Mouse (Mus musculus) CH12.LX (cell line): ENCODE measurements around the gene St6galnac1. TPM values are rescaled to one million over a fixed set of nuclear protein-coding genes. Genes with fewer than 3 reads are reported as not detected.

Experiments used
- DNase-seq: peaks from one replicate; pipeline ENCODE4 v3.0.0-alpha.2; 2013; ENCODE audit errors: extremely low read depth
- H3K27ac ChIP-seq: 2 replicates; pipeline ENCODE4 v1.5.1; 2012; ENCODE audit warnings: low read depth, mild to moderate bottlenecking, control low read depth, moderate library complexity; ENCODE audit not compliant: insufficient read depth
- H3K27me3 ChIP-seq: replicated peaks from 2 replicates; pipeline ENCODE3; 2012; ENCODE audit warnings: inconsistent platforms
- H3K36me3 ChIP-seq, 2 experiments: replicated peaks in 1 of 2; 2 replicates each; pipeline versions ENCODE3 to v1.6.1; 2012; ENCODE audit warnings: inconsistent platforms in 1 of 2, low read length in 1 of 2, mild to moderate bottlenecking in 1 of 2, mixed read lengths in 1 of 2, moderate library complexity in 1 of 2; ENCODE audit not compliant: control insufficient read depth in 1 of 2, insufficient read depth in 1 of 2
- H3K4me1 ChIP-seq, 2 experiments: 2 replicates each; pipeline ENCODE4 v1.6.1; 2012; ENCODE audit warnings: inconsistent platforms in 1 of 2, moderate library complexity in 1 of 2; ENCODE audit not compliant: insufficient read depth in 2 of 2, control insufficient read depth in 1 of 2
- H3K4me2 ChIP-seq: 2 replicates; pipeline ENCODE4 v1.6.1; 2012; ENCODE audit warnings: low read depth, mild to moderate bottlenecking, control low read depth; ENCODE audit not compliant: poor library complexity, insufficient read depth, severe bottlenecking
- H3K4me3 ChIP-seq, 3 experiments: fragments of 150-350 bp in 1 of 3; sonication (generic) in 1 of 3; replicated peaks in 1 of 3; 2 replicates each; pipeline versions ENCODE3 to v1.5.1; 2011 to 2012; ENCODE audit warnings: low read depth in 2 of 3, low read length in 2 of 3, mild to moderate bottlenecking in 2 of 3, moderate library complexity in 2 of 3, control low read depth in 1 of 3, improper control_type of control experiment in 1 of 3, inconsistent platforms in 1 of 3, mixed read lengths in 1 of 3; ENCODE audit not compliant: poor library complexity in 1 of 3
- H3K79me2 ChIP-seq: replicated peaks from 2 replicates; pipeline ENCODE4 v1.6.1; 2012; ENCODE audit warnings: mild to moderate bottlenecking, moderate library complexity; ENCODE audit not compliant: control insufficient read depth, poor library complexity, insufficient read depth, severe bottlenecking; ENCODE audit errors: extremely low read depth
- H3K9ac ChIP-seq: 2 replicates; pipeline ENCODE4 v1.6.1; 2012; ENCODE audit warnings: low read depth, mild to moderate bottlenecking, control low read depth, moderate library complexity; ENCODE audit not compliant: insufficient read depth
- H3K9me3 ChIP-seq: replicated peaks from 2 replicates; pipeline ENCODE3; 2012; ENCODE audit warnings: low read length, inconsistent platforms, mixed read lengths
- CTCF ChIP-seq, 2 experiments: IDR thresholded peaks in 1 of 2; conservative IDR thresholded peaks in 1 of 2; 2 replicates each; pipeline ENCODE4 v1.5.1; 2011 to 2012; ENCODE audit warnings: low read depth in 2 of 2, low read length in 2 of 2, improper control_type of control experiment in 1 of 2, inconsistent platforms in 1 of 2, mild to moderate bottlenecking in 1 of 2, moderate library complexity in 1 of 2
- ELF1 ChIP-seq: IDR thresholded peaks from 2 replicates; pipeline ENCODE4 v1.6.1; 2014; ENCODE audit warnings: low read depth, mild to moderate bottlenecking, inconsistent platforms, low read length, improper control_type of control experiment
- EP300 ChIP-seq: IDR thresholded peaks from 2 replicates; pipeline ENCODE4 v1.6.1; 2011; ENCODE audit warnings: low read length, improper control_type of control experiment
- GABPA ChIP-seq: IDR thresholded peaks from 2 replicates; pipeline ENCODE4 v1.6.1; 2012; ENCODE audit warnings: low read depth, low read length, improper control_type of control experiment, inconsistent platforms; ENCODE audit not compliant: insufficient replicate concordance
- JUN ChIP-seq: IDR thresholded peaks from 2 replicates; pipeline ENCODE4 v1.6.1; 2011; ENCODE audit warnings: low read depth, mild to moderate bottlenecking, low read length, improper control_type of control experiment, moderate library complexity; ENCODE audit not compliant: insufficient read depth
- JUND ChIP-seq: conservative IDR thresholded peaks from 2 replicates; pipeline ENCODE4 v1.6.1; 2011; ENCODE audit warnings: low read depth, low read length, improper control_type of control experiment
- MAFK ChIP-seq: IDR thresholded peaks from 2 replicates; pipeline ENCODE4 v1.6.1; 2011; ENCODE audit warnings: low read length, improper control_type of control experiment; ENCODE audit not compliant: insufficient replicate concordance
- MAX ChIP-seq: IDR thresholded peaks from 2 replicates; pipeline ENCODE4 v1.6.1; 2011; ENCODE audit warnings: low read length, improper control_type of control experiment
- MEF2A ChIP-seq: IDR thresholded peaks from 2 replicates; pipeline ENCODE4 v1.6.1; 2014; ENCODE audit warnings: low read depth, mild to moderate bottlenecking, inconsistent platforms, low read length, improper control_type of control experiment, borderline replicate concordance
- MXI1 ChIP-seq: IDR thresholded peaks from 2 replicates; pipeline ENCODE4 v1.6.1; 2011; ENCODE audit warnings: mild to moderate bottlenecking, low read depth, low read length, improper control_type of control experiment
- MYC ChIP-seq: IDR thresholded peaks from 2 replicates; pipeline ENCODE4 v1.6.1; 2011; ENCODE audit warnings: low read depth, mild to moderate bottlenecking, improper control_type of control experiment, low read length
- NRF1 ChIP-seq: IDR thresholded peaks from 2 replicates; pipeline ENCODE4 v1.6.1; 2014; ENCODE audit warnings: low read depth, mild to moderate bottlenecking, inconsistent platforms, low read length, improper control_type of control experiment, moderate library complexity
- PAX5 ChIP-seq: IDR thresholded peaks from 2 replicates; pipeline ENCODE4 v1.6.1; 2012; ENCODE audit warnings: low read length, inconsistent platforms, mixed read lengths
- POLR2A ChIP-seq: IDR thresholded peaks from 2 replicates; pipeline ENCODE4 v1.6.1; 2011; ENCODE audit warnings: low read depth, mild to moderate bottlenecking, improper control_type of control experiment, low read length
- RAD21 ChIP-seq: IDR thresholded peaks from 2 replicates; pipeline ENCODE4 v1.6.1; 2011; ENCODE audit warnings: low read depth, mild to moderate bottlenecking, low read length, improper control_type of control experiment, moderate library complexity
- SMC3 ChIP-seq: IDR thresholded peaks from 2 replicates; pipeline ENCODE4 v1.6.1; 2011; ENCODE audit warnings: low read depth, low read length, improper control_type of control experiment
- TBP ChIP-seq: conservative IDR thresholded peaks from 2 replicates; pipeline ENCODE4 v1.6.1; 2011; ENCODE audit warnings: low read depth, low read length, improper control_type of control experiment
- TCF12 ChIP-seq: IDR thresholded peaks from 2 replicates; pipeline ENCODE4 v1.6.1; 2014; ENCODE audit warnings: low read depth, mild to moderate bottlenecking, inconsistent platforms, low read length, improper control_type of control experiment
- USF1 ChIP-seq: IDR thresholded peaks from 2 replicates; pipeline ENCODE4 v1.6.1; 2014; ENCODE audit warnings: low read depth, mild to moderate bottlenecking, inconsistent platforms, low read length, improper control_type of control experiment
- USF2 ChIP-seq: conservative IDR thresholded peaks from 2 replicates; pipeline ENCODE4 v1.6.1; 2011; ENCODE audit warnings: low read depth, low read length, improper control_type of control experiment
- ZC3H11A ChIP-seq: IDR thresholded peaks from 2 replicates; pipeline ENCODE4 v1.6.1; 2012; ENCODE audit warnings: low read depth, mild to moderate bottlenecking, inconsistent platforms, low read length, improper control_type of control experiment
- ZMIZ1 ChIP-seq: IDR thresholded peaks from 2 replicates; pipeline ENCODE4 v1.6.1; 2012; ENCODE audit warnings: low read depth, mild to moderate bottlenecking, inconsistent platforms, low read length, improper control_type of control experiment
- ZNF384 ChIP-seq: IDR thresholded peaks from 2 replicates; pipeline ENCODE4 v1.6.1; 2012; ENCODE audit warnings: low read depth, low read length, improper control_type of control experiment, inconsistent platforms
- dilution Hi-C: fragments of 300-500 bp; cut with MboI; formaldehyde crosslinking; loops from 2 replicates; pipeline ENCODE4 v1.14.3; 2020; ENCODE audit warnings: low sequenced_read_pairs; ENCODE audit not compliant: extremely low pct_unique_long_range_greater_than_20kb, extremely low pct_ligation_motif_present
- in situ Hi-C: fragments of 300-500 bp; cut with MboI; formaldehyde crosslinking; loops from 3 replicates; pipeline ENCODE4 v1.14.3; 2019; ENCODE audit warnings: low sequenced_read_pairs, low pct_ligation_motif_present, low pct_unique_long_range_greater_than_20kb, mixed read lengths
- polyA plus RNA-seq: library from polyadenylated mRNA; unstranded; fragments of >175 nt; gene quantifications from 2 replicates; pipeline ENCODE4 v1.2.1, GENCODE M21; 2012; ENCODE audit warnings: low read depth; ENCODE audit not compliant: insufficient read length
- total RNA-seq, 2 experiments: library from RNA; depleted of rRNA; stranded (reverse); fragments of 300-350 nt in 1 of 2; fragments of >200 nt in 1 of 2; gene quantifications; 2 replicates each; pipeline ENCODE4 v1.2.3; 2012 to 2014

Gene St6galnac1
- total and polyA plus RNA-seq, 3 experiments, result not detected

GRCm38 (mm10) chr11:116821057-116821940, 46.0 kb upstream of the St6galnac1 start:
- 0 out of 4 replicates have a peak, but pooled peaks cover 0 to 2% of the 10 kb centered on the region in 2 experiments for H3K4me1 ChIP-seq
- H3K9me3 ChIP-seq, result no peaks in the 10 kb centered on the region
- no peak overlapping the region for H3K27ac ChIP-seq
- TF ChIP-seq POLR2A (no peak), MEF2A (no peak), USF1 (no peak), RAD21 (no peak), MAX (no peak), PAX5 (no peak), MAFK (no peak), GABPA (no peak), NRF1 (no peak), MXI1 (no peak), JUND (no peak), SMC3 (no peak), MYC (no peak), ZMIZ1 (no peak), ELF1 (no peak), TBP (no peak)
- no peak overlapping the region for H3K9ac ChIP-seq
- dilution Hi-C loops (no loop called here), in situ Hi-C loops (no loop called here)
- H3K79me2 ChIP-seq, result no peaks in the 10 kb centered on the region
- no peak overlapping the region for H3K4me2 ChIP-seq
- no peaks in the 10 kb centered on the region for H3K36me3 ChIP-seq
- H3K4me3 ChIP-seq, result no peak overlapping the region
- DNase-seq, result no peak
- no peaks in the 10 kb centered on the region for H3K27me3 ChIP-seq

DNA sequence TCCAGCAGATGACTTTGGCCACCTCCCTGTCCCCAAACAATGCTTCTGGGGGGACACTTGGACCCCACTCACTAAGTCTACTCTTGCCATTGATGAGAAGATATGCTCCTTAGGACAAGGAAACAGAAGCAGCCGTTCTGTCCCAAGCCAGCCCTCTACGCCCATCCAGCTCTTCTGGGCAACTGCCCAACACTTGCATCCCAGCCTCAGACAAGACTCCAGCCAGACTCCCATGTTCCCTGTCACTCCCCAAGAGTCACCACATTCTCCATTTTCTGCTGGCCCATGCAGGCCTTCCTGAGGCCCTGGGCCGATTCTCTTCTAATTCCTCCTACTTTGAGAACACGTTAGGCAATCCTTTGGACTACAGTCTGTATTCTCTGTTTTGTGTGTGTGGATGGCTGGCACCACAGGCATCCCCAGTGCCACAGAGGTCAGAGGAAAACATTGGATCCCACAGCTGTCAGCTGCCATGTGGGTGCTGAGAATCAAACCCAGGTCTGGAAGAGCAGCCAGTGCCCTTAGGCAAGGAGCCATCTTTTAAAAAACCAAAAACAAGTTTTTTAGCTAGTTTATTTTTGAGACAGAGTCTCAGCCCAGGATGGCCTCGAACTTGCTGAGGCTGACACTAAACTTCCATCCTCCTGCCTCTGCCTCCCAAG, 44.8 kb upstream of the St6galnac1 start:
- no peak overlapping the region for H3K4me2 ChIP-seq
- no peaks in the 10 kb centered on the region for H3K79me2 ChIP-seq
- no peak overlapping the region for H3K27ac ChIP-seq
- H3K36me3 ChIP-seq, result no peaks in the 10 kb centered on the region
- no peak overlapping the region for H3K4me3 ChIP-seq
- in situ Hi-C loops (no loop called here), dilution Hi-C loops (no loop called here)
- peaks cover under 1 to 2% of the 10 kb centered on the region in 2 experiments; a peak in 1 of 4 replicates for H3K4me1 ChIP-seq
- H3K9ac ChIP-seq, result no peak overlapping the region
- no peaks in the 10 kb centered on the region for H3K9me3 ChIP-seq
- no peak for TF ChIP-seq EP300
- TF ChIP-seq USF2, result no peak
- TF ChIP-seq TCF12, result no peak
- no peak for TF ChIP-seq ZC3H11A
- TF ChIP-seq CTCF (conservative IDR thresholded peaks at IDR 0.05 in 1 of 2, IDR thresholded peaks at IDR 0.05 in 1 of 2; ENCODE audit: low read depth in 2 of 2, low read length in 2 of 2), result no peak
- no peak for TF ChIP-seq JUN
- TF ChIP-seq NRF1, result no peak
- TF ChIP-seq JUND, result no peak
- TF ChIP-seq ZNF384, result no peak
- no peak for TF ChIP-seq POLR2A
- H3K27me3 ChIP-seq, result no peaks in the 10 kb centered on the region
- DNase-seq, result no peak
